Mouse (Mus musculus) E14TG2a.4 (cell line): Measurements from ENCODE around the gene Adcyap1r1.

Experiments used
- CTCF ChIP-seq: conservative IDR thresholded peaks from 2 replicates; pipeline ENCODE4 v1.5.1; 2014; ENCODE audit warnings: low read length
- POU5F1 ChIP-seq: IDR thresholded peaks from 2 replicates; pipeline ENCODE4 v1.6.1; 2014; ENCODE audit warnings: low read length, borderline replicate concordance

DNA sequence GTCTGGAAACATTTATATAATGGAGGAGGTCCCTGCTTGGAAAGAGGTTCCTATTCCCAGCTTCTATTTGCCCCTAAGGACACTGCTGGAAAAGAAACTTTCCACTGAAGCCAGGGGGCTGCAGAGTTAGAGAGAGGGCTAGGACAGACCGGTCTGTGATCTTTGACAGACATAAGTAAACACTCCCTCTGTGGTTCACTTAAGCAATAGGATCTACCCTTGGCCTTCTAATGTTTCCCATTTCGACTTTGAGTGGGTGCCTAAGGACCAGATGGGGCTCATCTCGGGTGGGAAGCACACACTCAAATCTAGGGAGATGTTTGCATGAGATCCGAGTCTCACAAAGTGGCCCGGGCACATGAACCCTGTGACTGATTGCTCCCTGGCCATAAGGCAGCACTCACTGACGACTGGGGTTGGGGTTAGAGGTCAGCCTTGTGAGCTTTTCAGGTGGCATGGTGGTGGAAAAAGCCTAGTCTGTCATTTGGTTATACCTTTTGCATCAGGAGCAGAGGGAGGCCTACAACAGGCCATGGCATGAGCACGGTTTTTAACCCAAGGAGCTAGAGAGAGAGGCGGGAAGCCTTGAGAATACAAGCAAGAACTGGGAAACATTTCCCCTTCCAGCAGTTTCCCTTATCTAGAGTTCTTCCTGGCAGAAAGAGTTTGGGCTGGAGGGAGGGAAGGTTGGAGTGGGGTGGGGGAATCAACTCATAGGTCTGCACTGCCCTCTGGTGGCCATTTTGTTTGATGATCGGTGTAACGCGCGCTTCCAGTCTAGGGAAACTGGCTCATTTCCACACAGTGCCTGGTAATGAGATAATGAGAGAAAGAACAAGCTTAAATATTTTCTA, 59.7 kb downstream of the Adcyap1r1 start:
- TF ChIP-seq CTCF (no peak), POU5F1 (no peak)
